ENCODE assay signal across 8 mouse cellular contexts in the genomic region with DNA sequence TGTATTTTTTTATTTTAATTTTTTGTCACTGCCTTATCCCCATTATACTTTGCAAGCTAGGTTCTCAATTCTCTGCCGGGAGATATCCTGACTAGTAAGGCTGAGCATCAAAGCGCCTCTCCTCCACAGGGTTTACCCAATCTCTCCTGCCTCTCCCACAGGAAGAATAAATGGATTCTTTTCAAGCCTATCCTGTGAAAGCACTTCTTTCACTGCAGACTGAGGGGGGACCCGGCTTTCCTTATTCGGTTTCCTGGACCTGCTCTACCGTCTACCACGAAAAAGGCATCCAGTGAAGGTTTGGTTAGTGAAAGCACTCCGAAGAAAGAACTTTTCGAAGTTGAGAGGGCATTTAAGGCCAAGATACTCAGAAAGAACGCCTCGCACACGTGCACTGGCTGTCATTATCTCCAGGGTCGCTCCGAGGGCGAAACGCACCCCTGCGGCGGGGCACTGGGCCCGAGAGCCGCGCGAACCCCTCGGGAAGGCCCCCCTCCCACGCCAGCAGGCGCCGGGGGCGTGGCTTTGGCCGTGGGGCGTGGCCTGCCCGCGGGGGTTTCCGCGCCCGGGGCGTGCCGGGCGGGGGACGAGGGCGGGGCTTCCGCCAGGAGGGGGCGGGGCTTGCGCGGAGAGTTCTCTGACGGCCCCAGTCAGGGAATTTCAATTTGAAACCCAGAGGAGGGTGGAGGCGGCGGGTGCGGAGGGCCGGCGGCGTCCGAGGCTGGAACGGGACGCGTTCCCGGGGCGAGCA. TPM values are rescaled to one million over a fixed set of nuclear protein-coding genes. Genes with fewer than 3 reads are reported as not detected.
A peak's percentile ranks its signal among the peaks of the same experiment; 100 is the strongest.
DNase-seq lines count a peak whose midpoint lies in the region; ATAC-seq lines count a peak whose summit lies in the region.

Epb41l2 (plus strand) TSS at position 591 of the 751 bp plus-strand sequence.

- DNase-seq in ZHBTc4 (ENCODE audit: low read depth, low spot score): peak; percentile 91
- peak; percentile 82 to 87 for DNase-seq in cerebellum, postnatal 4 days (ENCODE audit: low spot score in 2 of 2)
- peak; percentile 94 for DNase-seq in gastrocnemius, adult 18-20 months (ENCODE audit: low spot score)
- DNase-seq in left cerebral cortex, adult 11 months (ENCODE audit: low spot score): peak; percentile 76
- peak; percentile 92 for DNase-seq in lung, postnatal 36 days
- peak; percentile 89 for DNase-seq in retina, embryonic 14.5 days (ENCODE audit: low spot score)
- peak; percentile 93 to 96 for DNase-seq in thymus, postnatal 36 days

- peak within 1 kb of the TSS; percentile 91 for H3K4me3 ChIP-seq in hindbrain, embryonic 15.5 days

- ATAC-seq in hindbrain, embryonic 15.5 days (ENCODE audit: low FRiP score, low read depth): peak; percentile 89

- H3K27me3 ChIP-seq in hindbrain, embryonic 15.5 days: no peaks in the 10 kb centered on the region

- peak within 1 kb of the TSS; percentile 87 for H3K4me2 ChIP-seq in hindbrain, embryonic 15.5 days

- under 1% methylated on average over 44 of the region's 55 CpGs for WGBS in hindbrain, embryonic 15.5 days

- peak within 1 kb of the TSS; percentile 79 for H3K27ac ChIP-seq in hindbrain, embryonic 15.5 days (replicated peaks)

- peaks cover 10% of the 10 kb centered on the region for H3K4me1 ChIP-seq in hindbrain, embryonic 15.5 days (replicated peaks)

- peak within 1 kb of the TSS; percentile 77 for H3K9ac ChIP-seq in hindbrain, embryonic 15.5 days

- H3K36me3 ChIP-seq in hindbrain, embryonic 15.5 days: no peaks in the 10 kb centered on the region

- no peaks in the 10 kb centered on the region for H3K9me3 ChIP-seq in hindbrain, embryonic 15.5 days

RNA-seq across cellular contexts. Expression of gene Epb41l2, which starts in this region (rescaled TPM):
- total RNA-seq in gastrocnemius, adult 18-20 months (2021): 10 to 100 TPM; 21.9 to 29.9 TPM
- polyA plus RNA-seq in hindbrain, embryonic 15.5 days (2015; fragmentation: Nextera tagmentation; extraction: Ambion mirVana): 27.4 and 30.5 TPM in 2 replicates

Comparison
In these comparisons a context has a peak if more than half of its experiments do, and no peak if none do; other contexts are left out.
1. Peak in every context shown above with its lines: DNase-seq, ATAC-seq, H3K4me3 ChIP-seq and H3K27ac ChIP-seq.